Comparison of ENCODE assay signal across 8 mouse cellular contexts in the genomic region with DNA sequence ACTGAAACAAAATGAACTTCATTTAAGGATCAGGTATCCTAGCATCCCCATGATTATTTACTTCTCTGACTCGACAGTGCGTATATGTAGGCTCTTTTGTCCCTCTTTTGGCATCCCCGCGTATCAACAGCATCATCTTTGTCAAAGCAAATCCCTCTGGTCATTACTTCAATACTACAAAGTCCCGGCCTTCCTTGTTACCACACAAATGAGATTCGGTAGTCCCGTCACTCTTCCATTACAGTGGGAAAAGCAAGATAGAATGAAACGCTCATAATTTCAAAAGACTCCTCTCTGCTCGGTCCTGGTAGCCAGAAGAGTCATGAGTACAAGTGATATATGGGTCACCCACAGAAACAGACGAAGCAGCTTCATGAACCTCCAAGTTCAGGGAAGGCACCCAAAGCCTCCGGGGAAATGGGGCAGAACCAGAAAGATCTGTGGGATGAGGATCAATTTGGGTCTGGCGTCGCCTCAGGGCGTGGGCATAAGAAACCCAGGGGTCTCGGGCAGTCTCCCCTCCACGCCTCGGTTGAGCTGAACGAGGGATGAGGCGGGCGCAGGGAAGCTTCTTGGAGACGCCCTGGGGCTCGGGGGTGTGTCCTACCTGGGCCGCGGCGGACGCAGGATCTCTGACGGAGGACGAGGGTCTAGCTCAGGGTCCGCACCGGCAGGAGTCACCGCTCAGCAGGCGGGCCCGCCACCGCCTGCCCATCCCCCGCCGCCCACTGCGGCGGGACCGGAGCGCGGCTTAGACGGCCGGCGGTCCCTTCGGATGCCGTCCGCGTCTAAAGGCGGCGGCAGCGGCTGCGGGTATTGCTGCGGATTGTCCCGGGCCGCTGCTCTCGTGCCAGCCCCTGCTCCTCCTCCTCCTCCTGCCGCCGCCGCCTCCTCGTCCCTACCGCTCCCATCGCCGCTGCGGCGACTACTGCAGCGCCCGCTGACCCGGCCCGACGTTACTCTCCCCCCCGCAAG. TPM values are rescaled to one million over a fixed set of nuclear protein-coding genes. Genes with fewer than 3 reads are reported as not detected.
DNase-seq lines count a peak whose midpoint lies in the region; ATAC-seq and TF ChIP-seq lines count a peak whose summit lies in the region.

A gene (minus strand): TSS at position 680 of the 975 bp plus-strand sequence.

- no peak for TF ChIP-seq CTCF in G1E (IDR thresholded peaks at IDR 0.05; ENCODE audit: low read depth, low read length)
- TF ChIP-seq CTCF in embryonic fibroblast, embryonic 13.5 days (IDR thresholded peaks at IDR 0.05; ENCODE audit: borderline replicate concordance, insufficient read depth, low read length): no peak

- peak within 1 kb of the TSS; percentile 20 for H3K27ac ChIP-seq in embryonic fibroblast, embryonic 13.5 days (ENCODE audit: insufficient read depth, low read length)
- H3K27ac ChIP-seq in macrophage: no peak within 1 kb of the TSS

- no peaks in the 10 kb centered on the region for H3K27me3 ChIP-seq in G1E (ENCODE audit: insufficient read depth, low read length)

- H3K4me1 ChIP-seq in G1E (ENCODE audit: insufficient read depth, low read depth, low read length): peaks cover 40% of the 10 kb centered on the region
- H3K4me1 ChIP-seq in embryonic fibroblast, embryonic 13.5 days (ENCODE audit: control insufficient read depth, insufficient read depth, low read length): no peaks in the 10 kb centered on the region

- H3K4me3 ChIP-seq in G1E (ENCODE audit: low read depth, low read length): peak within 1 kb of the TSS; percentile 94
- H3K4me3 ChIP-seq in embryonic fibroblast, embryonic 13.5 days (ENCODE audit: insufficient read depth, low read length): peak within 1 kb of the TSS; percentile 86
- H3K4me3 ChIP-seq in macrophage (ENCODE audit: inconsistent target): peak within 1 kb of the TSS; percentile 58

- intact Hi-C loops in heart, postnatal 10 days (cut with DNase I): loop anchor here (2.0 kb wide), 1 partner anchor 119 kb away; no protein-coding TSS in a partner anchor

- no peaks in the 10 kb centered on the region for H3K9me3 ChIP-seq in G1E (replicated peaks)

- WGBS in macrophage (ENCODE audit: missing documents): 4% methylated on average over 54 of the region's 71 CpGs

- H3K36me3 ChIP-seq in G1E (replicated peaks): no peaks in the 10 kb centered on the region
- no peaks in the 10 kb centered on the region for H3K36me3 ChIP-seq in macrophage (ENCODE audit: inconsistent target)

- peak; percentile 27 for DNase-seq in G1E (ENCODE audit: low spot score)
- peak; percentile 53 to 65 for DNase-seq in adrenal gland, postnatal 36 days
- no peak for DNase-seq in heart, postnatal 10 days
- peak; percentile 27 to 44 for DNase-seq in layer of hippocampus, postnatal 36 days
- peak; percentile 41 to 46 for DNase-seq in right cerebral cortex, adult 2 months (ENCODE audit: low spot score in 2 of 2)
- DNase-seq in natural killer cell, adult 2 months (ENCODE audit: low spot score in 2 of 2): no peak

- TF ChIP-seq POLR2A in embryonic fibroblast, embryonic 13.5 days (IDR thresholded peaks at IDR 0.05; ENCODE audit: low read depth, low read length): peak; percentile 43; the same call in 1 of the 2 replicates

- peaks cover 4% of the 10 kb centered on the region; the same call in 1 of the 2 replicates for H3K79me2 ChIP-seq in macrophage (ENCODE audit: inconsistent target)

- ATAC-seq in G1E (ENCODE audit: extremely low read depth, insufficient number of reproducible peaks, low FRiP score, poor library complexity, severe bottlenecking): no peak

RNA-seq across cellular contexts. Expression of the gene that starts here (rescaled TPM):
- total RNA-seq in G1E (2014; fragmentation: Nextera tagmentation): 26.2 and 33.2 TPM in 2 replicates
- total RNA-seq in G1E (2017): 18.4 and 19.9 TPM in 2 replicates
- polyA plus RNA-seq in G1E (2012): 63.1 and 92.7 TPM in 2 replicates
- total RNA-seq in adrenal gland, postnatal 36 days (2021): 10 to 100 TPM; 13.8 to 15.6 TPM
- 7.1 and 11.1 TPM in 2 replicates for polyA plus RNA-seq in embryonic fibroblast, embryonic 13.5 days (2011; ENCODE audit: insufficient read length, low read depth, missing spikeins)
- 10 to 100 TPM; 18.5 to 19.5 TPM for total RNA-seq in heart, postnatal 10 days (2021)
- 10 to 100 TPM; 23.7 to 25.4 TPM for total RNA-seq in layer of hippocampus, postnatal 36 days (2021)
- total RNA-seq in macrophage (2018; cell fraction: chromatin; rRNA removed): 10 to 100 TPM in 22 of 26 experiments, 1 to 10 TPM in 4; 6.8 to 75.5 (median 28.2) TPM
- total RNA-seq in macrophage (2018; cell fraction: cytosol; rRNA removed): 1 to 10 TPM; 1.6 to 9.1 (median 4.7) TPM
- 10 to 100 TPM in 12 of 26 experiments, 1 to 10 TPM in 14; 4.0 to 37.1 (median 9.5) TPM for total RNA-seq in macrophage (2018; cell fraction: nucleus; rRNA removed)
- 3.0 to 6.3 TPM (median 6.0 TPM) in 3 replicates for polyA plus RNA-seq in macrophage (2018)

Comparison
In these comparisons a context has a peak if more than half of its experiments do, and no peak if none do; other contexts are left out.
1. DNase-seq: peak in G1E (single experiment), adrenal gland, postnatal 36 days (2 of 2), layer of hippocampus, postnatal 36 days (2 of 2) and right cerebral cortex, adult 2 months (2 of 2); none in heart, postnatal 10 days (0 of 2) and natural killer cell, adult 2 months (0 of 2).
2. Peak in every context shown above with its lines, with median percentiles within 50 percentile points of each other: H3K4me3 ChIP-seq.